Mouse (Mus musculus): ENCODE measurements around the gene Cdc42bpg.

DNA sequence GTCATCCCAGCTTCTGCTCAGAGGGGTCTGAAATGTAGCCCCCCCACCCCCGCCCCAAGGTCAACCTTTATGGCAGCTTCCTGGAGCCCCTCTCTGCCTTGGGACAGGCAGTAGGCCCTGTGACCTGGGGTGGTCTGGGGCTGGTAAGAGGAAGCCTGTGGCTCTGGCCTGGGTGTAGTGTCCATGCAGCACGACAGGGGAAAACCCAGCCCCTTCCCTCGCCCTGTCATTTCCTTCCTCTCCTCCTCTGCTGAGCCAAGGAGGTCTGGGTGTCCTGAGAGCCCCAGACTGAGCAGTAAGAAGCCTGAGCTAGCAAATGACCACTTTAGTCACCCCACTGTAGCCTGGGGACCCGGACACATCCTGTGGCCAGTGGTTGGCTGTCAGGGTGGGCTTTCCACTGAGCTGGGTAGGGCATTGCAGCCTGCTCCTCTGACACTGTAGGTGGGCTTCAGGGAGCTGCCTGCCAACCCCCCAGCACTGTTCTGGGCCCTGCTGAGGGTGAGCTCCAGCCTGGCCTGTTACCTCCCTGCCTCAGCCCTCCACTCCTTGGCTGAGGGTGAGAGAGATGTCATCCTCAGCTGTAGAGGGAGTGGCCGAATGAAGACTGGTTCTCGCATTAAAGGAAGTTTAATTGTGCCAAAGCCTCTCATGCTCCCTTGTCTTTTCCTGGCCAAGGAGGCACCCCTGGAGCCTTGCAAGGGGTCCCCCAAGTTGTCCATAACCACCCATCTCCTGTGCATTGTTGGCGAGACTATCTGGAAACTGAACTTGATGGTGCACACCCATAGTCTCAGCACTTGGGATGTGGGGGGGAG lies 6.6 kb upstream of the Cdc42bpg start:
- 0 out of 2 replicates have a peak, but pooled peaks have one; percentile 2 for TF ChIP-seq CTCF (IDR thresholded peaks at IDR 0.05; ENCODE audit: low read depth, low read length)
- no peak for TF ChIP-seq POLR2A (IDR thresholded peaks at IDR 0.05; ENCODE audit: extremely low read depth, insufficient read depth, low read length)
